Mouse (Mus musculus): ENCODE measurements around the gene Zscan2.

- TF ChIP-seq CTCF (IDR thresholded peaks at IDR 0.05; ENCODE audit: insufficient read depth, low read depth, low read length) (no peak), POLR2A (IDR thresholded peaks at IDR 0.05; ENCODE audit: insufficient read depth, low read depth, low read length) (no peak)
Measured at GRCm38 (mm10) chr7:80903625-80904422, 43.1 kb downstream of the Zscan2 start.
